8 mouse cellular contexts compared by ENCODE assay signal in genomic region chr7:132930850-132931559, GRCm38 (mm10). TPM values are rescaled to one million over a fixed set of nuclear protein-coding genes. Genes with fewer than 3 reads are reported as not detected.
DNase-seq lines count a peak whose midpoint lies in the region; ATAC-seq lines count a peak whose summit lies in the region.

Gene Zranb1, plus strand, starts transcription at chr7:132931142.

- H3K27ac ChIP-seq in hindbrain, embryonic 11.5 days (ENCODE audit: low read depth, low read length): peak within 1 kb of the TSS; percentile 98

- H3K4me2 ChIP-seq in hindbrain, embryonic 11.5 days (replicated peaks; ENCODE audit: low read depth, low read length): peak within 1 kb of the TSS; percentile 62

- H3K4me1 ChIP-seq in hindbrain, embryonic 11.5 days (replicated peaks; ENCODE audit: control insufficient read depth, insufficient read depth, low read length): no peaks in the 10 kb centered on the region

- ATAC-seq in hindbrain, embryonic 11.5 days (ENCODE audit: low FRiP score): peak; percentile 100

- H3K9ac ChIP-seq in hindbrain, embryonic 11.5 days (ENCODE audit: low read depth, low read length): peak within 1 kb of the TSS; percentile 91

- H3K9me3 ChIP-seq in hindbrain, embryonic 11.5 days (ENCODE audit: control insufficient read depth, low read length): no peaks in the 10 kb centered on the region

- under 1% methylated on average over 47 of the region's 93 CpGs for WGBS in hindbrain, embryonic 11.5 days

- peak; percentile 98 for DNase-seq in Muller cell, postnatal 12 days (ENCODE audit: inconsistent ontology term)
- DNase-seq in cerebellum, adult 9-11 months: peak; percentile 99
- DNase-seq in frontal cortex, adult 2 months (ENCODE audit: extremely low spot score in 1 of 2, low spot score in 1 of 2): peak; percentile 98 to 99
- peak; percentile 99 for DNase-seq in hindbrain, embryonic 11.5 days (ENCODE audit: low spot score)
- peak; percentile 98 for DNase-seq in layer of hippocampus, postnatal 10 days (ENCODE audit: low spot score in 2 of 2)
- DNase-seq in lung, postnatal 10 days: peak; percentile 99
- DNase-seq in ovary, postnatal 36 days (ENCODE audit: low spot score): peak; percentile 98
- DNase-seq in thymus, postnatal 25 days: peak; percentile 98

- H3K27me3 ChIP-seq in hindbrain, embryonic 11.5 days (ENCODE audit: control insufficient read depth, insufficient read depth, low read length): no peaks in the 10 kb centered on the region

- no peaks in the 10 kb centered on the region for H3K36me3 ChIP-seq in hindbrain, embryonic 11.5 days (ENCODE audit: control insufficient read depth, insufficient read depth, low read length)

- peak within 1 kb of the TSS; percentile 94 for H3K4me3 ChIP-seq in hindbrain, embryonic 11.5 days (ENCODE audit: low read depth, low read length)

RNA-seq across cellular contexts. Expression of gene Zranb1, which starts in this region (rescaled TPM):
- 29.0 and 29.4 TPM in 2 replicates for polyA plus RNA-seq in frontal cortex, adult 2 months (2012; rRNA removed)
- 17.9 and 18.7 TPM in 2 replicates for polyA plus RNA-seq in hindbrain, embryonic 11.5 days (2014; fragmentation: Nextera tagmentation; extraction: Ambion mirVana)
- 10 to 100 TPM; 37.1 to 43.8 TPM for total RNA-seq in layer of hippocampus, postnatal 10 days (2021)

Comparison
In these comparisons a context has a peak if more than half of its experiments do, and no peak if none do; other contexts are left out.
1. Peak in every context shown above with its lines: DNase-seq, ATAC-seq, H3K4me3 ChIP-seq and H3K27ac ChIP-seq.